Mouse (Mus musculus): ENCODE measurements around the gene Prpf4b.

- TF ChIP-seq CTCF (IDR thresholded peaks at IDR 0.05; ENCODE audit: low read depth) (no peak), EP300 (IDR thresholded peaks at IDR 0.05; ENCODE audit: low read depth) (no peak)
Observed at GRCm38 (mm10) chr13:34827988-34828882, 46.9 kb upstream of the Prpf4b start.

Measured in heart, postnatal 0 days (tissue).